Mouse (Mus musculus) liver, embryonic 13.5 days (tissue): ENCODE measurements around the gene Hoxd9. TPM values are rescaled to one million over a fixed set of nuclear protein-coding genes. Genes with fewer than 3 reads are reported as not detected.

Source experiments
- ATAC-seq: fragments of 200-750 bp; cut with Nextera tagmentation; 2 replicates; pipeline ENCODE4 v1.8.0; 2017; ENCODE audit warnings: low read depth, mild to moderate bottlenecking, moderate number of reproducible peaks, moderate library complexity
- DNase-seq: peaks from one replicate; pipeline ENCODE4 v3.0.0; 2022
- H3K27ac ChIP-seq: fragments of 300-500 bp; sonication (generic); 2 replicates; pipeline ENCODE4 v1.5.1; 2015; ENCODE audit warnings: moderate library complexity, mild to moderate bottlenecking, inconsistent platforms
- H3K27me3 ChIP-seq: fragments of 300-500 bp; sonication (generic); 2 replicates; pipeline ENCODE4 v1.6.1; 2015; ENCODE audit warnings: mild to moderate bottlenecking, inconsistent platforms
- H3K36me3 ChIP-seq: fragments of 300-500 bp; sonication (generic); 2 replicates; pipeline ENCODE4 v1.6.1; 2015; ENCODE audit warnings: mild to moderate bottlenecking, inconsistent platforms
- H3K4me1 ChIP-seq: fragments of 300-500 bp; sonication (generic); replicated peaks from 2 replicates; pipeline ENCODE4 v1.6.1; 2015; ENCODE audit warnings: inconsistent platforms
- H3K4me2 ChIP-seq: fragments of 300-500 bp; sonication (generic); 2 replicates; pipeline ENCODE4 v1.6.1; 2015; ENCODE audit warnings: inconsistent platforms, mild to moderate bottlenecking, moderate library complexity
- H3K4me3 ChIP-seq: fragments of 300-500 bp; sonication (generic); replicated peaks from 2 replicates; pipeline ENCODE4 v1.5.1; 2015; ENCODE audit warnings: mild to moderate bottlenecking, inconsistent platforms
- H3K9ac ChIP-seq: fragments of 300-500 bp; sonication (generic); 2 replicates; pipeline ENCODE4 v1.6.1; 2015; ENCODE audit warnings: mild to moderate bottlenecking, inconsistent platforms
- H3K9me3 ChIP-seq: fragments of 300-500 bp; sonication (generic); replicated peaks from 2 replicates; pipeline ENCODE4 v1.6.1; 2016; ENCODE audit warnings: inconsistent platforms
- WGBS: fragments of 180-500 bp; shearing (Covaris S2); methylation state at CpG from one replicate; pipeline ENCODE4 v1.1.7; 2015; ENCODE audit not compliant: insufficient replicate concordance; 5-methylcytosine and 5-hydroxymethylcytosine counted together
- polyA plus RNA-seq: library from polyadenylated mRNA; unstranded; fragments of >200 nt; fragmentation: Nextera tagmentation; extraction: Ambion mirVana; gene quantifications from 2 replicates; pipeline ENCODE4 v1.2.1, GENCODE M21; 2015

The Hoxd9 gene
- polyA plus RNA-seq, 1 experiment from 2014 or later: not detected

DNA sequence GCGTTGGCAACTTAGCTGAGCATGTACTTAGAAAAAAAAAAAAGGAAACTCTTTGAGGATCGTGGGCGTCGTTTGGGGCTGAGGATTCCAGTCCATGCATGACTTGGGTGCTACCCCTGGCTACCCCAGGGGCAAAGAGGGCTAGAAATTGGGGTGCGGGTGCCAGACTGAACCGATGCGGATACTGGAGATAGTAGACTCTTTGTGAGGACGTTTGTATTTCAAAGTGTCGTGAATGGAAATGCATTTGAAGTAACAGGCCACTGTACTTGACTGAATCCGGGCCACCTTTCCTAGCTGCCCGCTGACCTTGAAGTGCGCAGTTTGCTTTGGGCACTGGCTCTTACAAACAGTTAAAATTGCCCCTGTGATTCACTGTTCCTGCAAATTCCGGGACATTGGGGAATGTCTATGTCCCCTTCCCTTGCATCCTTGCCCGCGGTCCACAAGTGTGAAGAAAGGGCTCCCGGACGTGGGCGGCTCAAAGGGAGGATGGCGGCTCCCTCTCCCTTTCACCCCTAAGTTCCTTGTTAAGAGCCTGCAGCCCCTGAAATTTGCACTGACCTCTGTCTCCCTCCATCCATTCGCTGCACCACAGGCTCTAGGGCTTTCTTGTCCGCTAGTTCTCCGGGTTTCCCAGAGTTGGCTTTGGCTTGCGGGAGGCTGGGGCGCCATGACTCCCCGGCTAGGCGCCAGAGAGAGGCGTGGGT lies 10.4 kb upstream of the Hoxd9 start:
- Histone ChIP-seq H3K9me3 (no peaks in the 10 kb centered on the region), H3K4me3 (no peak overlapping the region), H3K4me2 (no peak overlapping the region), H3K27me3 (peaks cover 97% of the 10 kb centered on the region), H3K36me3 (no peaks in the 10 kb centered on the region), H3K4me1 (0 out of 2 replicates have a peak, but pooled peaks cover 3% of the 10 kb centered on the region), H3K9ac (no peak overlapping the region), H3K27ac (no peak overlapping the region)
- no peak for ATAC-seq
- no peak for DNase-seq
- WGBS: 3% methylated on average over 27 of the region's 27 CpGs

DNA sequence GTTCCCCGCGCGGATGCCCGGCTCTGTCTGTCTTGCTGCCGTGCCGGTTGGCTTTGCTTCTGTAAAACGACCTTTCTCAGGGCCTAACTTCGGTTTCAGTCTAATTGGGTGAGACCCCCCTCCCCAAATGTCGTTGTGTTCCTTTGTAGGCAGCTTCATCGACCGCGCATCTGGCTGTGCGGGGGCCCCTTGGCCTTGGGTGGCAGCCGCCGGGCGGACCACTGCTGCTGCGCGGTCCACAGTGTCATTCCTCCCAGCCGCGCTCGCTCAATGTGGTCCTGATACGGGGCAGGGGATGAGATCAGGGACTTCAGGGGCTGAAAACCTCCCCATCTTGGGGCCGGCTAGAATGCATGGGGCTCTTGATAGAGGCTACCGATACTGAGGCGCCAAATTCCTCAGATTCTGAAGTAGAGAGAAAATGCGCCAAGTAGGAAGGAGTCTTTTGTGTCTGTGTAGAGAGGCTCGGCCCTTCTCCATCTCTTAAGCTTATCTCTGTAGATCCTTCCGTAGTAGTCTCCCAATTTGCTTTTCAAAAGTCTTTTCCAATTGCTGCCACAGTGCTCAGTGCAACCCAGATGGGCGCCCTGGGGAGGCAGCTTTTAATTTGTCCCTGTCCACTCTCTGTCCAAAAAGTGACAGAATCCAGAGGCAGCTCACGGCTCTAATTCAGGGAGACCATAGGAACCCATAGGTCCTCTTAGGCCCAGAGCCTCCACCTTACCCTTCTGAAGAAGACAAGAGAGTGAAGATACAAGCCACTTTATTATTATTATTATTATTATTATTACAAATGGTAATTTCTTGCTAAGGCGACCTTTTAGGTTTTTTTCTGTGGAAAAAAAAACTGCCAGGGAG lies 9.6 kb upstream of the Hoxd9 start:
- Histone ChIP-seq H3K36me3 (no peaks in the 10 kb centered on the region), H3K4me2 (no peak overlapping the region), H3K4me3 (no peak overlapping the region), H3K27me3 (peaks cover 97% of the 10 kb centered on the region), H3K9ac (no peak overlapping the region), H3K4me1 (no peaks in the 10 kb centered on the region), H3K9me3 (no peaks in the 10 kb centered on the region), H3K27ac (no peak overlapping the region)
- no peak for ATAC-seq
- 2% methylated on average over 31 of the region's 31 CpGs for WGBS
- DNase-seq: no peak

DNA sequence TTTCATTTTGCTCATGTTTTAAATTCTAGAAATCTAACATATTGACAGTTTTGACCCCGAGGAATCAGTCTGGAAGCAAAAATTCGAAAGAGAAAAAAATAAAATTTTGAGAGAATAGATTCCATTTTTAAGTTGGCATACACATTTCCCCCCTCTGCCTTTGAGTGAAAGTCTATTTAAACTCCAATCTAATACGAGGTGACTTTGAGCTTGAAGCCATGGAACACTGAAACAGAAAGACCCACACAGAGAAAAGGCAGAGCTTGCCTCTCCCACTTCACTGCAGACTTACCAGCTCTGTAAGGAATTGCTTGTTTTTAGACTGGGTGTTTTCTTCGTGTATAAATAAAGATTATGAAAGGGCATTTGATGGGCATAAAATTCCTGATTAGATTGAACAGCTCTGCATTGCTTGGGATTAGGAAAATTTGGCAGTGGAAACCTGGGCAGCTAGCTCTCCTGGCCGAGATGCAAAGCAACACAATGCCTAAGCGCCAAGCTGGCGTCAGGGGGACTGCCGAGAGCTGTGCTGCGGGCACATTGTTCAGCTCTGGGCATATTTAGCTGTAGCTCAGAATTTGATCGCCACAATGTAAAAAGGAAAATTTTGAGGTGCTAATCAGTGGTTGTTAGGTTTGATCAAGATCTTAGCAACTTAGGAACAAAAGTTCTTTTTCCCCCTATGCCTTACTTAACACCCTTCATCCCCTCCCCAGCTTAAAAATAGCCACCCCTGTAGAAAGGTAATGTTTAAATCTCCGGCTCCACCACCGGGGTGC lies 8.5 kb upstream of the Hoxd9 start:
- H3K27me3 ChIP-seq: peaks cover 97% of the 10 kb centered on the region
- no peak overlapping the region for H3K4me2 ChIP-seq
- ATAC-seq: no peak
- WGBS: 3% methylated on average over 12 of the region's 12 CpGs
- H3K9ac ChIP-seq: no peak overlapping the region
- no peak overlapping the region for H3K27ac ChIP-seq
- DNase-seq: no peak
- no peak overlapping the region for H3K4me3 ChIP-seq
- H3K9me3 ChIP-seq: no peaks in the 10 kb centered on the region
- no peaks in the 10 kb centered on the region for H3K4me1 ChIP-seq
- H3K36me3 ChIP-seq: no peaks in the 10 kb centered on the region

GRCm38 (mm10) chr2:74689574-74690337 lies 7.8 kb upstream of the Hoxd9 start:
- DNase-seq: no peak
- Histone ChIP-seq H3K4me2 (no peak overlapping the region), H3K9ac (no peak overlapping the region), H3K9me3 (no peaks in the 10 kb centered on the region), H3K27ac (no peak overlapping the region), H3K4me1 (no peaks in the 10 kb centered on the region), H3K27me3 (peaks cover 97% of the 10 kb centered on the region), H3K36me3 (no peaks in the 10 kb centered on the region), H3K4me3 (no peak overlapping the region)
- WGBS: 2% methylated on average over 24 of the region's 24 CpGs
- no peak for ATAC-seq

DNA sequence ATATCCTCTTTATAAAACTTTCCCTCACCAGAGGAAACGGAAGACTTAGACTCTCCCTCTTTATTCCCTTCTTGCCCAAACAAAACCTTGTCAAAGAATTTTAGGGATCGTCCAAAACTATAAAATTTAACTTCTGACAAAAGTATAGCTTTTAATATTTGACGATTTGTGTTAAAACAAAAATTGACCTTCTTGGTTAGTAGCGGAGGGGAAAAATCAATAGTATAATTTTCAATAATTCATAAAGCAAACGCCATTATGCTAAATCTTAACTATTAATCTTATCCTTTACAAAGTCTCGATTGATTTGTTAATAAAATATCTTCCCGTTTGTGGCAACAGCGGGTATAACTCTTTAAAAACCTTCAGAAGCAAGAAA lies 7.2 kb upstream of the Hoxd9 start:
- ATAC-seq: no peak
- Histone ChIP-seq H3K27me3 (peaks cover 97% of the 10 kb centered on the region), H3K4me3 (no peak overlapping the region), H3K9ac (no peak overlapping the region), H3K4me1 (no peaks in the 10 kb centered on the region), H3K4me2 (no peak overlapping the region), H3K36me3 (no peaks in the 10 kb centered on the region), H3K27ac (no peak overlapping the region), H3K9me3 (no peaks in the 10 kb centered on the region)
- DNase-seq: no peak
- WGBS: 6% methylated on average over 8 of the region's 8 CpGs

DNA sequence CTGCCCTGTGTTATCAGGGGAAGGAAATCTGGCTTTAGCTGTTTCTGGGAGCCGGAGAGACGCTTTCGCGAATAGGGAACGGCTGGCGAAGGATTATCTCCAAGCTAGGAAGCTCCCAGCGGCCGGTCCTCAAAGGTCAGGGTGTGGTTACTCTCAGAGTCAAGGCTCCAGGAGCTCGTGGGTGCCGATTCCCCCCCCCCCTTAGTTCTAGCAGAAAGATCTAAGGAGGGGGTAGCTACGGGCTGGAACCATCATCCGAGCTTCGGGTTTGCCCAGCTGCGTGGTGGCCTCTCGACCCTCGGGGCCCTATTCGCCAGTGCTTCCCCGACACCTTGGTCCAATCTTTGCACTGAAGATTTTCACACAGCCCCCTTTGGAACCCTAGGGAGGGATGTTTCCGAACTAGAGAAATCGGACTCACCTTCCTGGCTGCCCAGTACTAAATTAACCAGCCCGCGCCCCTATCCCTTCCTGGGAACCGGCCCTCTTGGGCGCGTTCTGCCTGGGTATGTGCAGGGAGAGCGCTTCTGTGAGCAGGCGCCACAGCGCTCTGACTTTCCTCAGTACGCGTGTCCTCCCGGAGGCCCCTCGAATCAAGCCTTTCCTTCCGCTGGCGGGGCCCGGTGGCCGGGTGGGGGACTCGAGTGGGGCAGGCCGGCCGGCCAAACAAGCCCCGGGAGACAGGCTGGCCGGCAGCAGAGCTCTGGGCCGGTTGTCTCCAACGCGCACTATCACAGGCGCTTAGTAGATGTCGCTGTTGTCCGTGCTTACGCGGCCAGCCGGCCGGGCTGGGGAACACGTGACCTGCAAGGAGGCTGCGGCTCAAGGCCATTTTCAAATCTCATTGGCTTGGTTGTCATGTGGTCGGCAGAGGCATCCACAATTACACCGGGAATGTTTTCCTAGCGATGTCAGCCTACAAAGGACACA lies 6.2 kb upstream of the Hoxd9 start, which contains the start of gene Hoxd10:
Gene Hoxd10, plus strand, starts transcription at position 903 of the 930 bp plus-strand sequence.
- no peak for DNase-seq
- Histone ChIP-seq H3K9me3 (no peaks in the 10 kb centered on the region), H3K4me1 (no peaks in the 10 kb centered on the region), H3K9ac (no peak within 1 kb of the TSS), H3K27ac (no peak within 1 kb of the TSS), H3K4me2 (no peak within 1 kb of the TSS), H3K27me3 (peaks cover 99% of the 10 kb centered on the region), H3K36me3 (no peaks in the 10 kb centered on the region), H3K4me3 (no peak within 1 kb of the TSS)
- no peak for ATAC-seq
- WGBS: 2% methylated on average over 56 of the region's 56 CpGs

DNA sequence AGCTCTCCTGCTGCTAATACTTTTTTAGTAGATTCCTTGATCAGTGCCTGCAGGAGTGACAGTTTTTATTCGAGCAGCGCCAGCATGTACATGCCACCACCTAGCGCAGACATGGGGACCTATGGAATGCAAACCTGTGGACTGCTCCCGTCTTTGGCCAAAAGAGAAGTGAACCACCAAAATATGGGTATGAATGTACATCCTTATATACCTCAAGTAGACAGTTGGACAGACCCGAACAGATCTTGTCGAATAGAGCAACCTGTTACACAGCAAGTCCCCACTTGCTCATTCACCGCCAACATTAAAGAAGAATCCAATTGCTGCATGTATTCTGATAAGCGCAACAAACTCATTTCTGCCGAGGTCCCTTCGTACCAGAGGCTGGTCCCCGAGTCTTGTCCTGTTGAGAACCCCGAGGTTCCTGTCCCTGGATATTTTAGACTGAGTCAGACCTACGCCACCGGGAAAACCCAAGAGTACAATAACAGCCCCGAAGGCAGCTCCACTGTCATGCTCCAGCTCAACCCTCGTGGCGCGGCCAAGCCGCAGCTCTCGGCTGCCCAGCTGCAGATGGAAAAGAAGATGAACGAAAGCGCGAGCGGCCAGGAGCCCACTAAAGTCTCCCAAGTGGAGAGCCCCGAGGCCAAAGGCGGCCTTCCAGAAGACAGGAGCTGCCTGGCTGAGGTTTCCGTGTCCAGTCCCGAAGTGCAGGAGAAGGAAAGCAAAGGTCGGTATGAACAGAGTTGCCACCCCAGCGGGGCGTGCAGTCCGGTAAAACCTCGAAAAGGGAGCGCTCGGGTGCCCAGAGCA lies 5.3 kb upstream of the Hoxd9 start:
- no peak overlapping the region for H3K4me2 ChIP-seq
- H3K9ac ChIP-seq: no peak overlapping the region
- no peaks in the 10 kb centered on the region for H3K9me3 ChIP-seq
- DNase-seq (no peak), ATAC-seq (no peak)
- peaks cover 99% of the 10 kb centered on the region for H3K27me3 ChIP-seq
- H3K4me1 ChIP-seq: no peaks in the 10 kb centered on the region
- no peak overlapping the region for H3K4me3 ChIP-seq
- H3K36me3 ChIP-seq: no peaks in the 10 kb centered on the region
- 3% methylated on average over 35 of the region's 35 CpGs for WGBS
- H3K27ac ChIP-seq: no peak overlapping the region

DNA sequence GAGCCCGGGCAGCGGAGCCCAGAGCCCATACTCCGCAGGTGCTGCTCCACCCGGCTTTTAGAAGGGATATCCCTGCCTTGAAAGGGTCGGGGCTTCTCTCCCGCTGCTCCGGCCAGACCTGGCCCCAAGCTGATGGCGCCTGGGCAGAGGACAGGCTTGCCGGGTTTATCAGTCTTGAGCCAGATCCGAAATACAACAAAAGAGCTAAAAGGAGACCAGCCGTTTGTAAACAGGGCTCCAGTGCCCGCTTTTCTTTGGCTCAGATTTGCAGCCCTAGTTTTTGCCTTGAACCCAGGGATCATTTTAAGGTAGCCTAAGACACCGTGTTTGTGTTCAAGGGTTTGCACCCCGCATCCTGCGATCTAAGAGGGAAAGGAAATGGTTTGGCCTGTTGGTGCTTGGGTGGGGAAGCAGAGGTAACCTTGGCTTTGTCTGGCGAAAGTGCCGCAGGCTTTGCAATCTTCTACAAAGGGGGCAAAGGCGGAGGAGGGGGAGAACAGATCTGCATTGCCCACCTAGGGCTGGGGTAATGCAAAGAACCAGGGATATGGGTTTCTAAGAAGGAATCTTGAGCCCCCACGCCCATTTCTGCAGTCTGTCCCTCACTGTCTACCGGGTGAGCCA lies 4.6 kb upstream of the Hoxd9 start:
- H3K27me3 ChIP-seq: peaks cover 99% of the 10 kb centered on the region
- no peak for DNase-seq
- no peak overlapping the region for H3K4me3 ChIP-seq
- H3K9me3 ChIP-seq: no peaks in the 10 kb centered on the region
- WGBS: 2% methylated on average over 20 of the region's 20 CpGs
- H3K4me2 ChIP-seq: no peak overlapping the region
- no peak for ATAC-seq
- H3K36me3 ChIP-seq: no peaks in the 10 kb centered on the region
- no peak overlapping the region for H3K9ac ChIP-seq
- peaks cover 3% of the 10 kb centered on the region; the same call in 1 of the 2 replicates for H3K4me1 ChIP-seq
- H3K27ac ChIP-seq: no peak overlapping the region

- H3K9ac ChIP-seq: no peak overlapping the region
- H3K27me3 ChIP-seq: peaks cover 99% of the 10 kb centered on the region
- no peak for DNase-seq
- H3K9me3 ChIP-seq: no peaks in the 10 kb centered on the region
- H3K4me2 ChIP-seq: no peak overlapping the region
- no peak for ATAC-seq
- H3K36me3 ChIP-seq: no peaks in the 10 kb centered on the region
- no peak overlapping the region for H3K27ac ChIP-seq
- WGBS: 11% methylated on average over 4 of the region's 4 CpGs
- no peak overlapping the region for H3K4me3 ChIP-seq
- H3K4me1 ChIP-seq: peaks cover 6% of the 10 kb centered on the region; the same call in 1 of the 2 replicates
These were observed 4.1 kb upstream of the Hoxd9 start for GRCm38 (mm10) chr2:74693432-74693827.
